Mouse (Mus musculus) heart, postnatal 0 days (tissue): Measurements from ENCODE around the gene Skp1a. TPM values are rescaled to one million over a fixed set of nuclear protein-coding genes. Genes with fewer than 3 reads are reported as not detected.

Source experiments
- ATAC-seq: fragments of 200-750 bp; cut with Nextera tagmentation; 2 replicates; pipeline ENCODE4 v1.8.0; 2017; ENCODE audit warnings: low read depth, moderate number of reproducible peaks, moderate library complexity; ENCODE audit not compliant: insufficient read depth
- DNase-seq: peaks from one replicate; pipeline ENCODE4 v3.0.0-alpha.2; 2016; ENCODE audit warnings: low spot score
- H3K27ac ChIP-seq: fragments of 300-500 bp; sonication (generic); 2 replicates; pipeline ENCODE4 v1.5.1; 2014; ENCODE audit warnings: low read depth, mild to moderate bottlenecking
- H3K27me3 ChIP-seq: fragments of 300-500 bp; sonication (generic); 2 replicates; pipeline ENCODE4 v1.6.1; 2014; ENCODE audit warnings: low read length, mixed read lengths; ENCODE audit not compliant: control insufficient read depth, insufficient read depth
- H3K36me3 ChIP-seq: fragments of 300-500 bp; sonication (generic); replicated peaks from 2 replicates; pipeline ENCODE4 v1.6.1; 2014; ENCODE audit warnings: low read length, mixed read lengths; ENCODE audit not compliant: control insufficient read depth, insufficient read depth
- H3K4me1 ChIP-seq: fragments of 300-500 bp; sonication (generic); 2 replicates; pipeline ENCODE4 v1.6.1; 2014; ENCODE audit warnings: antibody characterized with exemption; ENCODE audit not compliant: control insufficient read depth, insufficient read depth
- H3K4me2 ChIP-seq: fragments of 300-500 bp; sonication (generic); 2 replicates; pipeline ENCODE4 v1.6.1; 2014; ENCODE audit warnings: low read depth, mild to moderate bottlenecking, low read length, moderate library complexity
- H3K4me3 ChIP-seq: fragments of 300-500 bp; sonication (generic); 2 replicates; pipeline ENCODE4 v1.5.1; 2014; ENCODE audit warnings: low read depth, low read length
- H3K9ac ChIP-seq: fragments of 300-500 bp; sonication (generic); replicated peaks from 2 replicates; pipeline ENCODE4 v1.6.1; 2014; ENCODE audit warnings: low read depth, low read length, mixed read lengths
- H3K9me3 ChIP-seq: fragments of 300-500 bp; sonication (generic); replicated peaks from 2 replicates; pipeline ENCODE4 v1.6.1; 2016; ENCODE audit warnings: low read length; ENCODE audit not compliant: control insufficient read depth
- CTCF ChIP-seq: IDR thresholded peaks from 2 replicates; pipeline ENCODE4 v1.5.1; 2016; ENCODE audit warnings: antibody characterized with exemption, control low read depth, low read depth
- EP300 ChIP-seq: IDR thresholded peaks from 2 replicates; pipeline ENCODE4 v1.6.1; 2016; ENCODE audit warnings: antibody characterized with exemption, low read depth
- WGBS: fragments of 180-500 bp; shearing (Covaris S2); extraction: QIAGEN DNeasy Blood & Tissue Kit; methylation state at CpG from one replicate; pipeline ENCODE4 v1.1.7; 2014; 5-methylcytosine and 5-hydroxymethylcytosine counted together
- polyA plus RNA-seq: library from polyadenylated mRNA; unstranded; fragments of >200 nt; fragmentation: Nextera tagmentation; extraction: Ambion mirVana; gene quantifications from 2 replicates; pipeline ENCODE4 v1.2.1, GENCODE M21; 2015
- total RNA-seq: library from RNA; depleted of rRNA; stranded (reverse); fragments of >200 nt; gene quantifications from 2 replicates; pipeline ENCODE4 v1.2.3, GENCODE M21; 2014; ENCODE audit warnings: low replicate concordance

Gene Skp1a
- total and polyA plus RNA-seq, 2 experiments from 2014 or later, result 158 to 492 TPM

DNA sequence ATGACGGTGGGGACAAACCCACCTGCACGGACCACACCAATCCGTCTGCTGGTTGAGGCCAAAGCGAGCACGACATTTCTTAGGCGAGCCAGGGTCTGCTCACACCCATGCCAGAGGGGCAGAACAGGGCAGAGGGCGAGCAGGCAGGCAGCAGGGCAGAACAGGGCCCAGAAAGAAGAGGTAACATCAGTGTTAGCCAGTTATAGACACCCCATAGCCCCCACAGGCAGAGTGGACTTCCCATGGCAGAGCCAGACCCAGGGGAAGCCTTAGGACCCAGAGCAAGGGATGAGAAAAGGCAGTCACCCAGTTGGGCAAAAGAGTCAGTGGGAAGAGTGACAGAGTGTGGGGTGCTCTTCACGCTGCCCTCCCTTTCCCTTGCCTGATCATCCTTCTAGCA lies 23.3 kb downstream of the Skp1a start:
- no peaks in the 10 kb centered on the region; the same call in 1 of the 2 replicates for H3K36me3 ChIP-seq
- H3K9ac ChIP-seq, result no peak overlapping the region
- TF ChIP-seq EP300 (no peak), CTCF (no peak)
- 89% methylated on average over 8 of the region's 8 CpGs for WGBS
- ATAC-seq (no peak), DNase-seq (no peak)
- no peaks in the 10 kb centered on the region for H3K27me3 ChIP-seq
- no peak overlapping the region for H3K27ac ChIP-seq
- H3K4me3 ChIP-seq, result no peak overlapping the region
- H3K9me3 ChIP-seq, result no peaks in the 10 kb centered on the region
- H3K4me1 ChIP-seq, result 0 out of 2 replicates have a peak, but pooled peaks cover 6% of the 10 kb centered on the region
- no peak overlapping the region for H3K4me2 ChIP-seq

DNA sequence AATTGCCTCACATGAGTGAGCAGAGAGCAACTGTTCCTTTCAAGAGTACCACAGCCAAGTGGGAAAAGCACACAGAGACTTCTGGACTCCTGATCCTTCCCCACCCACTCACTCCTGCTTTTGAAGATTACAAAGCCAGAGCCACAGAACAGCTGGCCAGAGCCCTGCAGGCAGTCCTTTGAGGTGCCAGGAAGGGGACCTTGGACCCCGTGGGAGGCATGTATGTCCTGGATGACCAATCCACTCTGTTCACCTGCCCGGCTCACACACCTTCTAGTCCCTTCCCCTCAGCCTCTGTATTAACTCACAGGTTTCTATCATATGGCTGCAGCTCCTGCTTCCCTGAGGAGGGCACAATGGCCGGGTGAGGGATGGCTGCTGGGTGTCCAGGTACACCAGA lies 25.6 kb downstream of the Skp1a start:
- Histone ChIP-seq H3K9me3 (no peaks in the 10 kb centered on the region), H3K9ac (no peak overlapping the region), H3K27ac (no peak overlapping the region), H3K36me3 (no peaks in the 10 kb centered on the region; the same call in 1 of the 2 replicates), H3K27me3 (no peaks in the 10 kb centered on the region), H3K4me2 (no peak overlapping the region), H3K4me3 (no peak overlapping the region), H3K4me1 (no peaks in the 10 kb centered on the region)
- ATAC-seq (no peak), DNase-seq (no peak)
- WGBS, result 81% methylated on average over 3 of the region's 3 CpGs
- TF ChIP-seq CTCF (no peak), EP300 (no peak)

DNA sequence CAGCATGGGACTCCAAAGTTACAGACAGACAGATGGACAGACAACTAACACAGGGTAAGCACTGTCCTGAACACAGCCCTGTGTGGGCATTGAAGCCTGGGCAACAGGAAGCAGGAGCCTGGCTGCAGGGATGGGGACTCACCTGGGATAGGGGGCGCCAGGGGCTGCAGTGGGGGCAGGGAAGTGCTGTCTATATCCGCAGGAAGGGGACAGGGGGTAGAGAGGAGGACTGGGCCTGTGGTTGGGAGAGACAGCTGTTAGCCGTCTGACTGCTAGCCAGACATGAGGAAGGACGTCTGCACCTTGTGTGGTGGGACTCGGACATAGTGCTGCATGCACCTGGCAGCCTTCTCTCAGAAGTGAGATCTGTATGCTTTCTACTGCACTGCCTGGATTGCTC lies 26.9 kb downstream of the Skp1a start:
- ATAC-seq (no peak), DNase-seq (no peak)
- WGBS, result 57% methylated on average over 5 of the region's 5 CpGs
- H3K9me3 ChIP-seq, result no peaks in the 10 kb centered on the region
- no peak for TF ChIP-seq CTCF
- TF ChIP-seq EP300, result no peak
- H3K27me3 ChIP-seq, result no peaks in the 10 kb centered on the region
- H3K4me1 ChIP-seq, result no peaks in the 10 kb centered on the region
- H3K4me3 ChIP-seq, result no peak overlapping the region
- H3K4me2 ChIP-seq, result no peak overlapping the region
- no peak overlapping the region for H3K27ac ChIP-seq
- no peaks in the 10 kb centered on the region; the same call in 1 of the 2 replicates for H3K36me3 ChIP-seq
- no peak overlapping the region for H3K9ac ChIP-seq

DNA sequence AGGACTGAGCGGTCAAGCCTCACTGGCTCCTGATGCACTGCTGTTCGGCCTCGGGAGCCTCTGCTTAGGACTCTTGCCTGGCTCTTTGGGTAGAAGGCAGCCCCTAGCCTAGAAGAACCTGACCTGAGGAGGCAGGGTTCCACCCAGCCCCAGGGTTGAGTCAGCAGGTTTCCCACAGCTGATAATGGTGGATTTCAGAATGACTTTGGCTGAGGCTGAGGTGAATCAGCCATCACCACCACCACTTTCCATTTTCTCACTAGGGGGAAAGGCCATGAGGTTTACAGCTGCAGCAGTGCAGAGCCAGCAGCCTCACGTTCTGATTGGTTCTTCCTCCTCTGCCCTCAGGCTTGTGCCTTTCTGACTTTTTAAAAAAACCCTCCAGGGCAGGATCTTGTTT lies 29.1 kb downstream of the Skp1a start:
- DNase-seq (no peak), ATAC-seq (no peak)
- no peak overlapping the region for H3K4me3 ChIP-seq
- no peaks in the 10 kb centered on the region for H3K9me3 ChIP-seq
- 75% methylated on average over 4 of the region's 4 CpGs for WGBS
- H3K36me3 ChIP-seq, result no peaks in the 10 kb centered on the region; the same call in 1 of the 2 replicates
- peaks cover 6% of the 10 kb centered on the region; the same call in 1 of the 2 replicates for H3K4me1 ChIP-seq
- TF ChIP-seq CTCF, result no peak
- TF ChIP-seq EP300, result no peak
- no peak overlapping the region for H3K27ac ChIP-seq
- H3K4me2 ChIP-seq, result no peak overlapping the region
- no peak overlapping the region for H3K9ac ChIP-seq
- H3K27me3 ChIP-seq, result no peaks in the 10 kb centered on the region

DNA sequence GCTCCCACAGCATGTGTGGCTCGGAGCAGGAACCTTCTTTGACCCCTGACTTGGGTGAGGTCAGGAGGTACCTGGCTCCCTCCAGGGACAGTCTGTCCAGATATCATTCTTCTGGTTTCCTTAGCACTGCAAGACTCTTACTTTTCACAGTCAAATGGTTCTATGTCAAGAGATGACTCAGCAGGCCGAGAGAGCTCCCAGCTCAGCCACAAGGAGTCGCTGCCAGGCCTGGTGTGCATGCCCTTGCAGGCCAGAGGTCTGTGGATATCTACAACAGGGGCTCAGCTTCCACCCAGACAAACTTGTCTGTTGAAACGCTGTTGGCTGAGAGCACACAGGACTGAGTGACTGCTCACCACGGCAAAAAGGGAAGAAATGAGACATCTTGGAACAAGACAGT lies 30.1 kb downstream of the Skp1a start:
- no peak overlapping the region for H3K4me2 ChIP-seq
- no peak overlapping the region for H3K4me3 ChIP-seq
- DNase-seq (peak; percentile 53), ATAC-seq (peak; percentile 61)
- TF ChIP-seq EP300 (no peak), CTCF (peak; percentile 77)
- H3K27ac ChIP-seq, result no peak overlapping the region
- WGBS, result 34% methylated on average over 5 of the region's 5 CpGs
- H3K9ac ChIP-seq, result no peak overlapping the region
- H3K4me1 ChIP-seq, result peaks cover 6% of the 10 kb centered on the region; the same call in 1 of the 2 replicates
- no peaks in the 10 kb centered on the region; the same call in 1 of the 2 replicates for H3K36me3 ChIP-seq
- no peaks in the 10 kb centered on the region for H3K27me3 ChIP-seq
- H3K9me3 ChIP-seq, result no peaks in the 10 kb centered on the region

DNA sequence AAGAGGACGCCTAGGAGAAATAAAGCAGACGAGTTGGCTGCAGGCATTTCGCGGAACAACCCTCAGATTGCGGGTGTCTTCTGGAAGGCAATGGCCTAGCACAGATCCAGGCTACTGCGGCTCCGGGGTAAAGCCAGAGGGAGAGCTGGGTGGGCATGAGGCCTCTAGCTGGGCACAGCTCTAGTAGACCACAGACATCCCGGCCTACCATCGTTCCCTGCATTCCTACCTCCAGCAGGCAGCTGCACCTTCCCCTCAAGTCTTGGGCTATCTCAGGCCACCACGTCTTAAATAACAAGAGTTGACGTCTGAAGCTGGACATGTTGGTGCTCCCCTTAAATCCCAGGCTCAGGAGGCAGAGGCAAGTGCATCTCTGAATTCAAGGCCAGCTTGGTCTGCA lies 30.5 kb downstream of the Skp1a start:
- no peak overlapping the region for H3K4me3 ChIP-seq
- WGBS, result 88% methylated on average over 11 of the region's 11 CpGs
- no peak overlapping the region for H3K27ac ChIP-seq
- DNase-seq, result no peak
- no peak for TF ChIP-seq CTCF
- TF ChIP-seq EP300, result no peak
- H3K4me2 ChIP-seq, result no peak overlapping the region
- no peaks in the 10 kb centered on the region for H3K9me3 ChIP-seq
- ATAC-seq, result no peak
- no peak overlapping the region for H3K9ac ChIP-seq
- no peaks in the 10 kb centered on the region; the same call in 1 of the 2 replicates for H3K36me3 ChIP-seq
- no peaks in the 10 kb centered on the region for H3K27me3 ChIP-seq
- H3K4me1 ChIP-seq, result peaks cover 6% of the 10 kb centered on the region; the same call in 1 of the 2 replicates
